Comparison of ENCODE assay signal across 25 mouse cellular contexts in the genomic region with DNA sequence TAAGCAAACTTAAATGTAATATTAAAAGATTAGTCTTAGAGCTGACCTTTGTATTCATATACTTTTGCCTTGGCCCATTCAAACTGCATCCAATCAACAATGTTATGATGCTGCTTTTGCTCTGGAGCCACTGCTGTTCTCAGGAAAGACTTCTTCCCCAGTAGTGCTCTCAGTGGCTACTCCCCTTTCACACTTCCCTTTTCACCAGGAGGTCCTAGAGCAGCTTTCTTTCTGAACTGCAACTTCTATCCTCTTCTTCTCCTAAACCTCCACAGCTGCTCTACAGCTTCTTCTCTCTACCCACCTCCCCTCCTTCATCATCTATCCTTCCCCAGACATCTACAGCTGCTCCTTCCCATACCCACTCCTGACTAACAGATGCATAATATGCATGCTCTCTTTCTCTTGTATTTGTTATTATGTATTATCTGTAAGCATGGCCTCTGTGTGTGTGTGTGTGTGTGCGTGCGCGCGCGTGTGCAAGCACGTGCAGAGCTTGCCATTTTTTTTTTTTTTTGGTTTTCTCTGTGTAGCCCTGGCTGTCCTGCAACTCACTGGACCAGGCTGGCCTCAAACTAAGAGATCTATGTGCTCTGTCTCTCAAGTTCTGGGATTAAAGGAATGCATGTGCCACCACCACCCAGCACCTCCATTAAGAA. TPM values are rescaled to one million over a fixed set of nuclear protein-coding genes. Genes with fewer than 3 reads are reported as not detected.
DNase-seq lines count a peak whose midpoint lies in the region; ATAC-seq and TF ChIP-seq lines count a peak whose summit lies in the region.
"Had no signal": no experiment of that assay in that cellular context is flagged by ENCODE, and none has a peak within 500 bp of the region (broad histone marks: within the 10 kb centered on the region; RNA-seq: fewer than 3 reads in every experiment).

No protein-coding gene starts in this region.

- in situ Hi-C loops in CH12.LX (cut with MboI; ENCODE audit: low pct_ligation_motif_present, low pct_unique_long_range_greater_than_20kb, low sequenced_read_pairs), result no loop called here

- 97% methylated on average over 6 of the region's 6 CpGs for WGBS in midbrain, embryonic 13.5 days
- whole genome bisulfite sequencing in lung, adult 2 months, result 94% methylated on average over 6 of the region's 6 CpGs

- no peak overlapping the region for H3K27ac ChIP-seq in CH12.LX (ENCODE audit: insufficient read depth, low read depth)
- no peak overlapping the region for H3K27ac ChIP-seq in midbrain, embryonic 13.5 days
- H3K27ac ChIP-seq: embryonic facial prominence, embryonic 12.5 days; embryonic facial prominence, embryonic 15.5 days; forebrain, embryonic 15.5 days; heart, adult 2 months; heart, embryonic 10.5 days; heart, embryonic 13.5 days; hindbrain, embryonic 14.5 days; hindbrain, postnatal 0 days had no signal

- no peak overlapping the region for H3K4me2 ChIP-seq in CH12.LX (ENCODE audit: insufficient read depth, low read depth, poor library complexity, severe bottlenecking)
- no peak overlapping the region for H3K4me2 ChIP-seq in midbrain, embryonic 13.5 days (replicated peaks)
- H3K4me2 ChIP-seq: embryonic facial prominence, embryonic 12.5 days; embryonic facial prominence, embryonic 15.5 days; forebrain, embryonic 15.5 days; heart, embryonic 13.5 days; hindbrain, embryonic 14.5 days had no signal

- no peak for TF ChIP-seq POLR2A in CH12.LX (IDR thresholded peaks at IDR 0.05; ENCODE audit: low read depth, low read length)
- no peak for TF ChIP-seq POLR2A in lung, adult 2 months (IDR thresholded peaks at IDR 0.05; ENCODE audit: borderline replicate concordance, extremely low read depth, low read depth, low read length)

- no peaks in the 10 kb centered on the region for H3K9me3 ChIP-seq in CH12.LX (replicated peaks; ENCODE audit: low read length)
- H3K9me3 ChIP-seq in midbrain, embryonic 13.5 days, result no peaks in the 10 kb centered on the region
- H3K9me3 ChIP-seq: embryonic facial prominence, embryonic 12.5 days; embryonic facial prominence, embryonic 15.5 days; forebrain, embryonic 15.5 days; heart, embryonic 10.5 days; heart, embryonic 13.5 days had no signal

- peaks cover 64 to 83% of the 10 kb centered on the region in 2 experiments for H3K36me3 ChIP-seq in CH12.LX (replicated peaks in 1 of 2; ENCODE audit: control insufficient read depth in 1 of 2, insufficient read depth in 1 of 2, low read length in 1 of 2)
- H3K36me3 ChIP-seq in midbrain, embryonic 13.5 days, result peaks cover 56% of the 10 kb centered on the region

- no peak overlapping the region for H3K4me3 ChIP-seq in CH12.LX (replicated peaks in 1 of 3; ENCODE audit: low read depth in 2 of 3, low read length in 2 of 3, poor library complexity in 1 of 3)
- H3K4me3 ChIP-seq in midbrain, embryonic 13.5 days (replicated peaks), result no peak overlapping the region
- no peak overlapping the region for H3K4me3 ChIP-seq in lung, adult 2 months (replicated peaks; ENCODE audit: extremely low read depth, low read depth, low read length)
- H3K4me3 ChIP-seq: embryonic facial prominence, embryonic 12.5 days; embryonic facial prominence, embryonic 15.5 days; forebrain, embryonic 15.5 days; heart, adult 2 months; heart, embryonic 10.5 days; heart, embryonic 13.5 days had no signal

- no peak for TF ChIP-seq CTCF in CH12.LX (conservative IDR thresholded peaks at IDR 0.05 in 1 of 2, IDR thresholded peaks at IDR 0.05 in 1 of 2; ENCODE audit: low read depth in 2 of 2, low read length in 2 of 2)
- TF ChIP-seq CTCF in lung, adult 2 months (IDR thresholded peaks at IDR 0.05; ENCODE audit: insufficient read depth, low read length), result no peak

- H3K4me1 ChIP-seq in CH12.LX (ENCODE audit: control insufficient read depth in 1 of 2, insufficient read depth in 2 of 2), result peaks cover 5 to 27% of the 10 kb centered on the region in 2 experiments
- H3K4me1 ChIP-seq in midbrain, embryonic 13.5 days (replicated peaks), result peaks cover 3% of the 10 kb centered on the region; the same call in 1 of the 2 replicates
- no peaks in the 10 kb centered on the region for H3K4me1 ChIP-seq in lung, adult 2 months (ENCODE audit: control insufficient read depth, insufficient read depth, low read length)
- H3K4me1 ChIP-seq: embryonic facial prominence, embryonic 12.5 days; embryonic facial prominence, embryonic 15.5 days; heart, embryonic 10.5 days; heart, embryonic 13.5 days had no signal

- H3K27me3 ChIP-seq in CH12.LX (replicated peaks), result no peaks in the 10 kb centered on the region
- no peaks in the 10 kb centered on the region for H3K27me3 ChIP-seq in midbrain, embryonic 13.5 days
- H3K27me3 ChIP-seq: embryonic facial prominence, embryonic 12.5 days; embryonic facial prominence, embryonic 15.5 days; forebrain, embryonic 15.5 days; heart, embryonic 13.5 days had no signal

- TF ChIP-seq RAD21 in CH12.LX (IDR thresholded peaks at IDR 0.05; ENCODE audit: low read depth, low read length), result no peak; the same call in 1 of the 2 replicates

- TF ChIP-seq EP300 in CH12.LX (IDR thresholded peaks at IDR 0.05; ENCODE audit: low read length), result peak; percentile 84

- ATAC-seq in common myeloid progenitor, adult 5-6 weeks (replicated peaks; ENCODE audit: low read depth, poor library complexity, severe bottlenecking), result peak; percentile 45; the same call in 1 of the 2 replicates
- ATAC-seq in megakaryocyte progenitor cell, adult 5-6 weeks (replicated peaks; ENCODE audit: poor library complexity), result peak; percentile 57
- ATAC-seq in midbrain, embryonic 13.5 days, result no peak
- ATAC-seq: activated CD4-positive, CD25-positive, alpha-beta regulatory T cell, adult 4 months; CD4-positive, CD25-positive, alpha-beta regulatory T cell, adult 4 months; forebrain, embryonic 15.5 days; hindbrain, postnatal 0 days had no signal

- H3K79me2 ChIP-seq in CH12.LX (replicated peaks; ENCODE audit: control insufficient read depth, extremely low read depth, insufficient read depth, poor library complexity, severe bottlenecking), result peaks cover 7% of the 10 kb centered on the region

- no peak overlapping the region for H3K9ac ChIP-seq in CH12.LX (ENCODE audit: insufficient read depth, low read depth)
- no peak overlapping the region for H3K9ac ChIP-seq in midbrain, embryonic 13.5 days (replicated peaks)
- H3K9ac ChIP-seq: embryonic facial prominence, embryonic 12.5 days; embryonic facial prominence, embryonic 15.5 days; forebrain, embryonic 15.5 days; heart, embryonic 13.5 days; hindbrain, embryonic 14.5 days had no signal

- peak; percentile 54 for DNase-seq in CH12.LX (ENCODE audit: extremely low read depth)
- no peak for DNase-seq in right cerebral cortex, postnatal 36 days (ENCODE audit: low spot score in 2 of 2)
- no peak for DNase-seq in kidney, adult 18-20 months
- DNase-seq in lung, adult 2 months, result no peak
- DNase-seq: adrenal gland, adult 8-10 months; adrenal gland, postnatal 25 days; cerebellum, adult 18-20 months; cerebellum, adult 9-10 months; cerebellum, postnatal 14 days; gastrocnemius, postnatal 25 days; heart, adult 2 months; heart, postnatal 14 days; heart, postnatal 4 days had no signal

- dilution Hi-C loops in CH12.LX (cut with MboI; ENCODE audit: extremely low pct_ligation_motif_present, extremely low pct_unique_long_range_greater_than_20kb, low sequenced_read_pairs), result no loop called here

TF ChIP-seq in CH12.LX, 34 proteins besides CTCF, POLR2A, EP300 and RAD21 (continues in another document):
- TF ChIP-seq CHD1 (IDR thresholded peaks at IDR 0.05; ENCODE audit: low read depth, low read length), result no peak
- TF ChIP-seq TCF12 (IDR thresholded peaks at IDR 0.05; ENCODE audit: low read depth, low read length), result no peak
- no peak for TF ChIP-seq MAFK (IDR thresholded peaks at IDR 0.05; ENCODE audit: insufficient replicate concordance, low read length)
- TF ChIP-seq NRF1 (IDR thresholded peaks at IDR 0.05; ENCODE audit: low read depth, low read length), result no peak
- 0 out of 2 replicates have a peak, but pooled peaks have one; percentile 28 for TF ChIP-seq TBP (conservative IDR thresholded peaks at IDR 0.05; ENCODE audit: low read depth, low read length)
- no peak for TF ChIP-seq MYC (IDR thresholded peaks at IDR 0.05; ENCODE audit: low read depth, low read length)
- TF ChIP-seq E2F4 (IDR thresholded peaks at IDR 0.05; ENCODE audit: insufficient replicate concordance, low read depth, low read length), result no peak
- TF ChIP-seq SIN3A (IDR thresholded peaks at IDR 0.05; ENCODE audit: low read length), result no peak
- no peak for TF ChIP-seq PAX5 (IDR thresholded peaks at IDR 0.05; ENCODE audit: low read length)
- TF ChIP-seq UBTF (IDR thresholded peaks at IDR 0.05; ENCODE audit: low read depth, low read length), result no peak
- no peak for TF ChIP-seq POLR2AphosphoS2 (IDR thresholded peaks at IDR 0.05; ENCODE audit: low read depth, low read length)
- TF ChIP-seq SMC3 (IDR thresholded peaks at IDR 0.05; ENCODE audit: low read depth, low read length), result peak; percentile 17; the same call in 1 of the 2 replicates
- no peak for TF ChIP-seq RCOR1 (conservative IDR thresholded peaks at IDR 0.05; ENCODE audit: low read depth, low read length)
- no peak for TF ChIP-seq JUN (IDR thresholded peaks at IDR 0.05; ENCODE audit: insufficient read depth, low read depth, low read length)
- 0 out of 2 replicates have a peak, but pooled peaks have one; percentile 34 for TF ChIP-seq JUND (conservative IDR thresholded peaks at IDR 0.05; ENCODE audit: low read depth, low read length)
- no peak for TF ChIP-seq ZMIZ1 (IDR thresholded peaks at IDR 0.05; ENCODE audit: low read depth, low read length)
- no peak for TF ChIP-seq KAT2A (IDR thresholded peaks at IDR 0.05; ENCODE audit: insufficient replicate concordance, low read length)
- TF ChIP-seq USF2 (conservative IDR thresholded peaks at IDR 0.05; ENCODE audit: low read depth, low read length), result no peak
- TF ChIP-seq HCFC1 (IDR thresholded peaks at IDR 0.05; ENCODE audit: low read depth, low read length), result no peak
- TF ChIP-seq IRF4 (IDR thresholded peaks at IDR 0.05; ENCODE audit: low read depth, low read length), result peak; percentile 83
- TF ChIP-seq ETS1 (conservative IDR thresholded peaks at IDR 0.05; ENCODE audit: low read depth, low read length), result no peak
- no peak for TF ChIP-seq USF1 (IDR thresholded peaks at IDR 0.05; ENCODE audit: low read depth, low read length)
- TF ChIP-seq MAX (IDR thresholded peaks at IDR 0.05; ENCODE audit: low read length), result no peak
- TF ChIP-seq MXI1 (IDR thresholded peaks at IDR 0.05; ENCODE audit: low read depth, low read length), result peak; percentile 10; the same call in 1 of the 2 replicates

RNA-seq across cellular contexts. Expression of a gene that starts 44.2 kb away (rescaled TPM):
- total RNA-seq in CH12.LX (2012; rRNA removed) (141 and 159 TPM in 2 replicates), CH12.LX (2014; rRNA removed) (189 and 196 TPM in 2 replicates)
- polyA plus RNA-seq in CH12.LX (2012; ENCODE audit: insufficient read length, low read depth), result 307 and 327 TPM in 2 replicates
- 234 and 249 TPM in 2 replicates for total RNA-seq in common myeloid progenitor, adult 5-6 weeks (2017)
- total RNA-seq in megakaryocyte progenitor cell, adult 5-6 weeks (2015), result 214 and 237 TPM in 2 replicates
- total RNA-seq in megakaryocyte progenitor cell, adult 5-6 weeks (2017), result 237 and 264 TPM in 2 replicates
- 167 and 179 TPM in 2 replicates for polyA plus RNA-seq in midbrain, embryonic 13.5 days (2015; fragmentation: Nextera tagmentation; extraction: Ambion mirVana)
- polyA plus RNA-seq in lung, adult 2 months (2012; rRNA removed), result 22.5 and 37.7 TPM in 2 replicates
